Mouse (Mus musculus): ENCODE data around the gene Gm17606.

Gm17606 gene

DNA sequence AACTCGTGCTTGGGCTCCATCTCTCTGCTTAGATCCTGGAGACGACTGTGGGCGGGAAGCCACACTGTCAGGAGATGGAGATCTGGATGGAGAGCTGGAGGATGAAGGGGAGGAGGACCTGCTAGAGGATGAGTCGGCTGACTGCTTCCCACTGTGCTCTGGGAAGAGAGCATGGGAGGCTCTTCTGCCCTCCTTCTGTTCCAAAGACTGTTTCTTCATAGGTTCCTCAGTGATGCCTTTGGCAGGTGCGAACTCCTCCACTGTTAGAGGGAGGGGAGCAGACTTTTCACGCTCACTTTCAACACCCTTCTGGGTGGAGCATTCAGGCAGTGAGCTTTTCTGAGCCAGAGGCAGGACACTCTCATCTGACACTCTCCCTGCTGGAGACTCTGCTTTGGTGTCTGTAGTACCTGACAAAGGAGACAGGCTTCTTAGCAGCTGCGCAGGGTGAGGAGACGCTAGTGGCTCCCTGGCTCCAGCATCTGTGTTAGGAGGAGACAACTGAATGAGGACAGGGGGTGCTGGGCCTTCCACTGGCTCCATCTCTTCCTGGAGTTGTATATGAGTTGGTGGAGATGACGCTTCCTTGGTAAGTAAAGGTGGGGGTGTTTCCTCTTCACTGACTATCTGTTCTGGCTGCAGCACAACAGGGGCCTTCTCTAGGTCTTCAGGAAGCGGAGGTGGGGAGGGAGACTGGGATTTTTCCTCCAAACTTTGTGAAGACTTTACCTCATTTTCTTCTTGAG, 23.9 kb downstream of the Gm17606 start:
- DNase-seq (ENCODE audit: low read depth): no peak

DNA sequence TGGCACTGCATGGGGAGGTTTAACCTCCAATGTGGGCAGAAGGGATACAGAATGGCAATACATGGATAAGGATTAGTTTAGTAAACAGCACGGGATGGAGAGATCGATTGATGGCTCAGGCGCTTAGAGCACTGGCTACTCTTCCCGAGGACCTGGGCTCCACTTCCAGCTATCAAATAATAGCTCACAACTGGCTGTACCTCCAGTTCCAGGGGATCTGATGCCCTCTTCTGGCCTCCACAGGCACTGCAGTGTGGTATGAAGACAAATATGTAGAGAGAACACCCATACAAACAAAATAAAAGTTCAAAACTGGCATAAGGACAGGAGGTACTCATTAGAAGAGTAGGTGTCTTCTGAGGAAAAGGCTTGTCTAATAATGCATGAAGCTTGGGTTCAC, 28.6 kb downstream of the Gm17606 start:
- no peak for DNase-seq (ENCODE audit: low read depth)

DNA sequence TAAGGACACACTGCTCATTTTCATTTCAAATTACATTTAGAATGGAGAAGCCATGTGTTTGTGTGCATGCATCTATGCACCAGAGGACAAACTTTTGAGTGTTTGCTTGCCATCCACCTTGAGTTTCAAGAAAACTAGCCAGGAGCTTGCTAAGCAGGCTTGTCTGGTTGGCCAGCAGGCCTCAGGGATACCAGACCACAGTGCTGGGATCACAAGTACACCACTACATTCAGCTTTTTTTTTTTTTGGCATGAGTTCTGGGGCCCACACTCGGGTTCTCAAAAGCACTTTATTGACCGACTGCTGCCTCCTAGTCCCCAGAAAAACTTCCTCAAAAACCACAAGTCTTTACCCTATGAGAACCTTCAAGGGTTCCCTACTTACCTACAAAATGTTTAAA, 33.6 kb downstream of the Gm17606 start:
- no peak for DNase-seq (ENCODE audit: low read depth)

GRCm38 (mm10) chr14:54676290-54676689, 35.5 kb downstream of the Gm17606 start:
- no peak for DNase-seq (ENCODE audit: low read depth)

- DNase-seq (ENCODE audit: low read depth): no peak
These were observed 38.0 kb downstream of the Gm17606 start for GRCm38 (mm10) chr14:54678657-54679304.

GRCm38 (mm10) chr14:54682396-54682795, 41.6 kb downstream of the Gm17606 start:
- DNase-seq (ENCODE audit: low read depth): no peak

DNA sequence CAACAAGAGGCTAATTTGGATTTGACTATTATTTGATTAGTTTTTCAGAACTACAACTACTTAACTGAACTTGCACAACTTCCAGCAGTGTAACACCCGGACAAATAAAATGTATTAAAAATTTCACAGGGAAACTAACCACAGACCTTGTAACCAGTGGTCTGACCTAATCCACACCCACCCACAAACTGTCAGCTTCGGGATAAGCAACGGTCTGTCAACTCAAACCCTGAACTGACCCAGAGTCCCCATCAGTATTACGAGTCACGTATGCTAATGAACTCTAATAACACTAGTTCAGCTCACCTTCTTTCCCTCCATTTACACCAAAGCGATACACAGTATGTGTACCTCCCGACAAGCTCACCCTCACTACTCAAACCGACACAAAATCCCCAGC, 44.7 kb downstream of the Gm17606 start:
- DNase-seq (ENCODE audit: low read depth): no peak

DNA sequence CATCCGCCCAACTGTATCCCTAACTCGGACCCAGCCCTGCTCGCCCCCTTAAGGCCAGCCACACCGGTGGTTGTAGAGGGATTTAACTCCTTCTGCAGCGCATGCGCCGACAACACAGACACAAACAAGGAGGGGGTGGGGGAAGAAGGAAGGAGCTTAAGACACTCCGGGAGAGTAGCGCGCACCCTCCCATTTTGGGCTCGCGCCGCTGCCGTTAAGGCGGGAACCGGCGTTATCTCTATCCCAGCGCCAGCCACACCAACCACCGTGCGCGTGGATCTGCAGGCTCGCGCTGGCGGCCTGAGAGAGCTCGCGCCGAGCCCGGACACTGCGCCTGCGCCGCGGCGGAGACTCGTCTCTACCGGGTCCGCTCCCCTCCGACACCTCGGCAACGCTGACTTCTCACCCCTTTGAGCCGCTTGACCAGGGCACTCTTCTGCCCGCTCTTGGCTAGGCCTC, 45.3 kb downstream of the Gm17606 start, which contains the start of gene 1700123O20Rik:
TSS of gene 1700123O20Rik (plus strand) at position 154 of the 459 bp plus-strand sequence.
- peak; percentile 80 for DNase-seq (ENCODE audit: low read depth)

DNA sequence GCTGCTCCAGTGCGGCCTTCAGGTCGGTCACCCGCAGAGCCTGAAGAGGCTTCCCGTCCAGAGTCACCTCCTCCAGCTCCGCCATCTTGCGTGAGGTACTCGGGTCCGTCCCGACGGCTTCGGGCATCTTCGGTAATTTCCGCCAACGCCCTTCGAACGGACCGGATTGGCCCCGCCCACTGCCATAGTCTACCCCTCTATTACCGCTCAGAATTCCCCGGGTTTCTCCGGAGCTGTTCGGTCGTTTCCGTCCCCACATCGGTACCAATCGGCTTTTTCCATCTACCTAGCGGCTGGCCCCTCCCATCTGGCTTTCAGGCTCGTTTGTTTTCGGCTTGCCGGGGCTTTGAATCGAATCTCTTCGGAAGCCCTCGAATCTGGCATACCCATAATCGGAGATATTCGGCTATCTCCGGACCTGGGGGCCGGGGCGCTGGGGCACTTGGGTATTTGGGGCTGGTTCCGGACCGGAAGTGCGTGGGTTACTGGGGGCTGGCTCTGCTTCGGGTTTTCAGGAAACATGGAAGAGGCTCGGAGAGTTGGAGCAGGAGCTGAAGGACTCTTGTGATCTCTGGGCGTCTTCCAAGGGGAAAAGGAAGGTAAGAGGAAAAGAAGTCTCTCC, 45.9 kb downstream of the Gm17606 start, which contains the start of gene Acin1:
TSS of gene Acin1 (minus strand) at position 410 of the 622 bp plus-strand sequence.
- peak; percentile 98 for DNase-seq (ENCODE audit: low read depth)

GRCm38 (mm10) chr14:54687251-54687650, 46.5 kb downstream of the Gm17606 start:
- no peak for DNase-seq (ENCODE audit: low read depth)

GRCm38 (mm10) chr14:54695042-54695441, 54.3 kb downstream of the Gm17606 start:
- DNase-seq (ENCODE audit: low read depth): no peak

GRCm38 (mm10) chr14:54696752-54697151, 56.0 kb downstream of the Gm17606 start:
- no peak for DNase-seq (ENCODE audit: low read depth)
